Mouse (Mus musculus) limb, embryonic 14.5 days (tissue): ENCODE measurements around the gene Crocc. TPM values are rescaled to one million over a fixed set of nuclear protein-coding genes. Genes with fewer than 3 reads are reported as not detected.

Experiments used
- ATAC-seq: fragments of 200-750 bp; cut with Nextera tagmentation; 2 replicates; pipeline ENCODE4 v1.8.0; 2017; ENCODE audit warnings: low read depth, moderate number of reproducible peaks, moderate TSS enrichment; ENCODE audit not compliant: low FRiP score
- DNase-seq: peaks from one replicate; pipeline ENCODE4 v3.0.0-alpha.2; 2015; ENCODE audit warnings: low spot score
- H3K27ac ChIP-seq: fragments of 300-500 bp; sonication (generic); replicated peaks from 2 replicates; pipeline ENCODE4 v1.5.1; 2014; ENCODE audit warnings: low read depth, mild to moderate bottlenecking, low read length, moderate library complexity, mixed read lengths
- H3K27me3 ChIP-seq: fragments of 300-500 bp; sonication (generic); 2 replicates; pipeline ENCODE4 v1.6.1; 2014; ENCODE audit warnings: low read length, mixed read lengths; ENCODE audit not compliant: control insufficient read depth, insufficient read depth
- H3K36me3 ChIP-seq: fragments of 300-500 bp; sonication (generic); 2 replicates; pipeline ENCODE4 v1.6.1; 2014; ENCODE audit warnings: mild to moderate bottlenecking, low read length, moderate library complexity, mixed read lengths; ENCODE audit not compliant: control insufficient read depth, insufficient read depth
- H3K4me1 ChIP-seq: fragments of 300-500 bp; sonication (generic); 2 replicates; pipeline ENCODE4 v1.6.1; 2014; ENCODE audit warnings: antibody characterized with exemption, low read length, mixed read lengths; ENCODE audit not compliant: control insufficient read depth, insufficient read depth
- H3K4me2 ChIP-seq: fragments of 300-500 bp; sonication (generic); replicated peaks from 2 replicates; pipeline ENCODE4 v1.6.1; 2014; ENCODE audit warnings: low read depth, mild to moderate bottlenecking, low read length, moderate library complexity; ENCODE audit not compliant: severe bottlenecking
- H3K4me3 ChIP-seq: fragments of 300-500 bp; sonication (generic); replicated peaks from 2 replicates; pipeline ENCODE4 v1.5.1; 2014; ENCODE audit warnings: low read length
- H3K9ac ChIP-seq: fragments of 300-500 bp; sonication (generic); 2 replicates; pipeline ENCODE4 v1.6.1; 2014; ENCODE audit warnings: mild to moderate bottlenecking, low read depth, low read length, moderate library complexity; ENCODE audit not compliant: severe bottlenecking
- H3K9me3 ChIP-seq: fragments of 300-500 bp; sonication (generic); 2 replicates; pipeline ENCODE4 v1.6.1; 2016; ENCODE audit warnings: low read length; ENCODE audit not compliant: control insufficient read depth
- POLR2A ChIP-seq: fragments of 200-500 bp; IDR thresholded peaks from 2 replicates; pipeline ENCODE4 v1.8.0; 2012; ENCODE audit warnings: inconsistent platforms, mild to moderate bottlenecking, moderate library complexity, borderline replicate concordance; ENCODE audit not compliant: insufficient read depth, insufficient read length; ENCODE audit errors: extremely low read depth
- WGBS: fragments of 180-500 bp; shearing (Covaris S2); extraction: QIAGEN DNeasy Blood & Tissue Kit; methylation state at CpG from one replicate; pipeline ENCODE4 v1.1.7; 2014; 5-methylcytosine and 5-hydroxymethylcytosine counted together
- polyA plus RNA-seq, 2 experiments: library from polyadenylated mRNA; depleted of rRNA in 1 of 2; stranded (reverse) in 1 of 2; unstranded in 1 of 2; fragments of >200 nt; fragmentation: Nextera tagmentation in 1 of 2; extraction: Ambion mirVana in 1 of 2; gene quantifications; 2 replicates each; pipeline versions ENCODE4 v1.2.1 to v1.2.3; 2012 to 2014

Crocc gene
- polyA plus RNA-seq, 2 experiments: 5.4 to 25.9 TPM

DNA sequence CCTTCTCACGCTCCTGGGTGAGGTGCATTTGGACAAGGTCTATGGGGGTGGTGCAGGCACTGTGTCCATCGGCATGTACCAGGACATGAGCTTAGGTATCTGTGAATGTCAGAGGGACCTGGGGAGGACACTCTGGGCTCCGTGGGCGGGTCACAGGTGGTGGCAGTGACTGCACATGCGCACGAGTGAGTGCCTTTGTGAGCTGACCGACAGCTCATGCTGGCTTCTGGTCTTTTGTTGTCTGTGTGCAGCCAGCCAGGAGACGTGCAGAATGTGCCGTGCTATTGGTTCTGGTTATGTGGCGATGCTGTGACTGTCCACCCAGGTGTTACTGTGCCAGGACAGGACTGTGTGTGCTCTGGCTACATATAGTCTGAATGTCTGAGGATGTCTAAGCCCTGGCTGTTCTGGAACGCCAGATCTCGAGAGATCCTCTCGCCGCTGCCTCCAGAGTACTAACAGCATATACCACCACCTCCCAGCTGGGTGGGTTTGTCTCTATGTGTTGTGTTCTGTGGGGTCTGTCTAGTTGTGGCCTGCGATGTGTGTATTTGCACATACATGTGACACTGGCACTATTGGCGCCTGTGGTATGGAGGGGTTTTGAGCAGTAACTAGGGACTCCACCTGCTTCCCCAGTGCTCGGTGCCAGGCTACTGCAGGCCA is 11.4 kb downstream of the Crocc start:
- Histone ChIP-seq H3K4me2 (no peak overlapping the region), H3K36me3 (peaks cover 25% of the 10 kb centered on the region), H3K4me1 (no peaks in the 10 kb centered on the region), H3K27me3 (no peaks in the 10 kb centered on the region), H3K9ac (no peak overlapping the region), H3K27ac (no peak overlapping the region), H3K9me3 (no peaks in the 10 kb centered on the region), H3K4me3 (no peak overlapping the region)
- ATAC-seq (no peak), DNase-seq (no peak)
- TF ChIP-seq POLR2A: no peak
- WGBS: 87% methylated on average over 17 of the region's 17 CpGs

DNA sequence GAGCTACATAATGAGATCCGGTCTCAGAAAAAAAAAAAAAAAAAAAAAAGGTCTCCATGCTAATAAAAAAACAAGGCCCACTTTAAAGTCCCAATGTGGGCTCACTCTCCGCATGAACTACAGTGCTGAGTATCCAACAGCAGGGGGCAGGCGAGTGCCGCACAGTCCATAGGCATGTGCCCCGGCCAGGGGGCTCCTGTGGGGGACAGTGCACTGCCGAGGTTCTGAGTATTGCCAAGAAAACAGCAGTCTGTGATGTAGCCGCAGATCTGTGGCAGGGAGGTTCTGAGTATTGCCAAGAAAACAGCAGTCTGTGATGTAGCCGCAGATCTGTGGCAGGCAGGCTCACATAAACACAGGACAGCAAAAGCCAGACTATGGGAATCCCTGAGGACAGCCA is 15.5 kb downstream of the Crocc start:
- Histone ChIP-seq H3K36me3 (peaks cover 36% of the 10 kb centered on the region), H3K9me3 (no peaks in the 10 kb centered on the region), H3K4me1 (no peaks in the 10 kb centered on the region), H3K27ac (peak overlapping the region; percentile 55; the same call in 1 of the 2 replicates), H3K4me2 (no peak overlapping the region), H3K27me3 (no peaks in the 10 kb centered on the region), H3K9ac (no peak overlapping the region), H3K4me3 (no peak overlapping the region)
- ATAC-seq (peak; percentile 83), DNase-seq (peak; percentile 74)
- no peak for TF ChIP-seq POLR2A
- WGBS: 11% methylated on average over 8 of the region's 8 CpGs

DNA sequence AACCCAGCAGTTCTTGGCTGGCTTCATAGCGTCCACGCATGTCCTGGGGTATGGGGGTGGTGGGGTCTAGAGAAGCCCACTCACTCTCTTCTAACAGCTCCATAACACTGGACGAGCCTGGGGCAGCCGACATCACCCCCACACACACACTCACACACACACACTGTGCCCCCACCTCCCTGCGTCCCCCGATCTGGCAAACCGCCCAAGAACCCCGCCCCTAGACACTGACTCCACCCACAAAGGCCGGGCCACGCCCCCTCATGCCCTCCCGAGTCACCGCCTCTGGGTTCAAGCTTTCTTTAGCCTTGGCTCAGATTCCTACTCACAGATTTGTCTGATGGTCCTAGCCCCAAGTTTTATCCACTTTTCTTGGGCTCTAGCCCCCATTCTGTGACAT is 19.2 kb downstream of the Crocc start:
- Histone ChIP-seq H3K4me1 (no peaks in the 10 kb centered on the region), H3K27me3 (no peaks in the 10 kb centered on the region), H3K36me3 (peaks cover 43% of the 10 kb centered on the region), H3K9ac (no peak overlapping the region), H3K4me2 (no peak overlapping the region), H3K4me3 (no peak overlapping the region), H3K9me3 (no peaks in the 10 kb centered on the region), H3K27ac (no peak overlapping the region)
- ATAC-seq: no peak
- 51% methylated on average over 12 of the region's 12 CpGs for WGBS
- TF ChIP-seq POLR2A: no peak
- no peak for DNase-seq

DNA sequence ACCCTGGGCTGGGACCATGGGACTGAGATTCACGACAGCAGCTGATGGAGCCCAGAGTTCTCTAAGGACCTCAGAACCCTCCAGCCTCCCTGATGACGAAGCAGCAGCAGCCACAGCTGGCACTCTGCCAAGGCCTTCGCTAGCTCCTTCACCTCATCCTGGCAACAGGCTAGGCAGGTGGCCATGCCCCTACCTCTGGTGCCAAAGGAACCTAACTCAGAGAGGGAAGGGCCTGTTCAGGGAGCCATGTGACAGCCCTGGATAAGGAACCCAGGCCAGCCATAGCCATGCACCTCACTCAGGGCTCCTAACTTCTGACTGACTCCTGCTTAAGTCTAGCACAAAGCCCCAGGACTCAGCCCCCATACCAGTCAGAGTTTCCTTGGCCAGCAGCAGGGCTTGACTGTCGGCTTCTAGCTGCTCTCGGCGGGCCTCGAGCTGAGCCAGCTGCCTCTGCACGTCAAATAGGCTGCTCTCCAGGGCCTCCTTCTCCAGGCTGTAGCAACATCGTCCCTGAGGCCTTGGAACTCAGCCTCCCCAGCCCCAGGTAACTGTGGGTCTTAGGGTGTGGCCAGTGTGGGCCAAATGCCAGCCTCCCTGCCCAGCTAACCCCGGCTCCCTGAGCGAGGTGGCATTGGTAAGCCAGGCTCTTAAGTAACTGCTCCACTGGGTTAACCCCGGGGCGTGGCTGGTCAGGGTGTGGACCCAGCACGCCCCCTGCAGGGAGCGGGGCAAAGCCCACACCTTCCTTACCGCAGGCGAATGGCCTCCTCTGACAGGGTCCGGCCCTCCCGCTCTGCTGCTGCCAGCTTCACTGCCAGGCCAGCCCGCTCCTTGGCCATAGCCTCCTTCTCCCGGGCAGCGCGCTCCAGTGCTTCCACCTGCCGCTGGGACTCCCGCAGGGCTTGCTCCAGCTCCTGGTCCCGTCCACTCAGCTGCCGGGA is 26.5 kb downstream of the Crocc start:
- H3K36me3 ChIP-seq: peaks cover 52% of the 10 kb centered on the region

DNA sequence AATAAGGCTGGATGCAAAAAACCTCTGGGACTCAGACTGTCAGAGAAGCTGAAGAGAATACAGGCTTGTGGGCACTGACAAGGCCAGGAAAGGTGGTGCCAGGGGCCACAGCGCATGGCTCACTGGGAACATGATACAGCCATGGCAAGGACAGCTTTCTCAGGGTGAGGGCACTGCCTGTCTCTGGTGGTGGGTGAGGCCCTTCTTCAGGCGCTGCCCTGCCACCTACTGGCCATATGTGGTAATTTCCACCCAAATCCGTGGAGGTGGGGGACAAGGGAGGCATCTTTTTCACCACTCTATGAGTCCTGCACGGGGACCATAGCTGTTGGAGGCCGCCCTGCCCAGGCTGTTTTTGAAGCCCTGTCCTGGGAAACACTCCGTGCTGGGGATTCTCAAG is 28.6 kb downstream of the Crocc start:
- ATAC-seq: peak; percentile 53; the same call in 1 of the 2 replicates
- peaks cover 47% of the 10 kb centered on the region for H3K36me3 ChIP-seq
- H3K4me2 ChIP-seq: no peak overlapping the region
- no peak overlapping the region for H3K4me3 ChIP-seq
- WGBS: 13% methylated on average over 6 of the region's 6 CpGs
- H3K4me1 ChIP-seq: no peaks in the 10 kb centered on the region
- H3K9me3 ChIP-seq: no peaks in the 10 kb centered on the region
- DNase-seq: peak; percentile 72
- TF ChIP-seq POLR2A: no peak
- H3K27me3 ChIP-seq: no peaks in the 10 kb centered on the region
- H3K27ac ChIP-seq: no peak overlapping the region
- H3K9ac ChIP-seq: no peak overlapping the region

More for the DNA sequence above, 26.5 kb downstream of the Crocc start:
- TF ChIP-seq POLR2A: no peak
- no peaks in the 10 kb centered on the region for H3K4me1 ChIP-seq
- no peak overlapping the region for H3K4me2 ChIP-seq
- ATAC-seq: no peak
- no peak for DNase-seq
- 75% methylated on average over 27 of the region's 27 CpGs for WGBS
- no peaks in the 10 kb centered on the region for H3K27me3 ChIP-seq
- 0 out of 2 replicates have a peak overlapping the region, but pooled peaks have one; percentile 19 for H3K27ac ChIP-seq
- H3K9me3 ChIP-seq: no peaks in the 10 kb centered on the region
- no peak overlapping the region for H3K9ac ChIP-seq
- no peak overlapping the region for H3K4me3 ChIP-seq
